Mouse (Mus musculus) lung, postnatal 0 days (tissue): ENCODE results near the gene Kcnc1. TPM values are rescaled to one million over a fixed set of nuclear protein-coding genes. Genes with fewer than 3 reads are reported as not detected.

Source experiments
- ATAC-seq: fragments of 200-750 bp; cut with Nextera tagmentation; 2 replicates; pipeline ENCODE4 v1.8.0; 2017; ENCODE audit warnings: moderate library complexity
- DNase-seq: peaks from one replicate; pipeline ENCODE4 v3.0.0-alpha.2; 2016; ENCODE audit warnings: low spot score
- H3K27ac ChIP-seq: fragments of 300-500 bp; sonication (generic); 2 replicates; pipeline ENCODE4 v1.5.1; 2014; ENCODE audit warnings: antibody characterized with exemption, mild to moderate bottlenecking, low read length, mixed read lengths
- H3K27me3 ChIP-seq: fragments of 300-500 bp; sonication (generic); replicated peaks from 2 replicates; pipeline ENCODE4 v1.6.1; 2014; ENCODE audit warnings: low read length, mixed read lengths; ENCODE audit not compliant: insufficient read depth
- H3K36me3 ChIP-seq: fragments of 300-500 bp; sonication (generic); 2 replicates; pipeline ENCODE4 v1.6.1; 2014; ENCODE audit warnings: low read length, mixed read lengths; ENCODE audit not compliant: insufficient read depth
- H3K4me1 ChIP-seq: fragments of 300-500 bp; sonication (generic); 2 replicates; pipeline ENCODE4 v1.6.1; 2014; ENCODE audit warnings: antibody characterized with exemption, low read depth, low read length, mixed read lengths; ENCODE audit not compliant: insufficient read depth
- H3K4me2 ChIP-seq: fragments of 300-500 bp; sonication (generic); replicated peaks from 2 replicates; pipeline ENCODE4 v1.6.1; 2014; ENCODE audit warnings: low read depth, mild to moderate bottlenecking, low read length, moderate library complexity, mixed read lengths
- H3K4me3 ChIP-seq: fragments of 300-500 bp; sonication (generic); 2 replicates; pipeline ENCODE4 v1.5.1; 2014; ENCODE audit warnings: low read depth, low read length
- H3K9ac ChIP-seq: fragments of 300-500 bp; sonication (generic); replicated peaks from 2 replicates; pipeline ENCODE4 v1.6.1; 2014; ENCODE audit warnings: low read depth, mild to moderate bottlenecking
- H3K9me3 ChIP-seq: fragments of 300-500 bp; sonication (generic); 2 replicates; pipeline ENCODE4 v1.6.1; 2016; ENCODE audit warnings: low read length, mixed read lengths
- CTCF ChIP-seq: IDR thresholded peaks from 2 replicates; pipeline ENCODE4 v1.5.1; 2016; ENCODE audit warnings: antibody characterized with exemption, mild to moderate bottlenecking
- EP300 ChIP-seq: IDR thresholded peaks from 2 replicates; pipeline ENCODE4 v1.6.1; 2016; ENCODE audit warnings: antibody characterized with exemption, mild to moderate bottlenecking, control low read depth
- WGBS: fragments of 180-500 bp; shearing (Covaris S2); extraction: QIAGEN DNeasy Blood & Tissue Kit; methylation state at CpG from one replicate; pipeline ENCODE4 v1.1.7; 2014; 5-methylcytosine and 5-hydroxymethylcytosine counted together
- polyA plus RNA-seq: library from polyadenylated mRNA; unstranded; fragments of >200 nt; fragmentation: Nextera tagmentation; extraction: Ambion mirVana; gene quantifications from 2 replicates; pipeline ENCODE4 v1.2.1, GENCODE M21; 2015

The Kcnc1 gene
- 0.06 and 0.07 TPM in 2 replicates for polyA plus RNA-seq

DNA sequence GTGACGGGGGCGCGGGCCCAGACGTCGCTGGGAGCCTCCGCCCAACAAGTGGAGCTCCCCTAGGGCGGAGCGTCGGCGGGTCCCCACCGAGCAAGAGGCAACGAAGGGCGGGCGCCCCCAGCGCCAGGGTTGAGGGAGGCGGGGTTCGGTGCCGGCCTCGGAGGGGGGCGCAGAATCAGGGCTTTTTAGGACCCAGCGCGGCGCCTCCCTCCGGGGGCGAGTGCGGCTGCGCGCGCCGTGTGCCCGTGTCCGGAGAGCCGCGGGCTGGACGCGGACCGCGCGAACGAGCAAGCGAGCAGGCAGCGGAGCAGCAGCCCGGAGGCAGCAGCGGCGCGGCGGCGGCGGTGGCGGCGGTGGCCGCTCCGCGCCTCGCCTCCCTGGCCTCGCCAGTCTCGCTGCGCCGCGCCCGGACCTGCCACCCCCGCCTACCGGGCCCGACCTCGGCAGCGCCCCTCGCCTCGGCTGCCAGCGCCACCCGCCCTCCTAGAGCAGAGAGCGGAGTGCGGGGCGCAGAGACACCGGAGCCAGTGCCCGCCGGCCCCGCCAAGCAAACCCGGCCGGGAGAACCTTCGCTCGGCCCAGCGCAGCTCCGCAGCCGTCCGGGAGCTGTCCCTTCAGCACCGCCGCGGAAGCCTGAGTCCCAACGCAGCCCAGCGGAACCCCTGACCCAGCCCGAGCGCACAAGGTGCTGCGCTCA is at the start of gene Kcnc1:
Gene Kcnc1 (plus strand): TSS at position 267 of the 697 bp plus-strand sequence.
- Histone ChIP-seq H3K36me3 (no peaks in the 10 kb centered on the region), H3K27ac (no peak within 1 kb of the TSS), H3K27me3 (peaks cover 56% of the 10 kb centered on the region), H3K4me1 (peaks cover 5% of the 10 kb centered on the region; the same call in 1 of the 2 replicates), H3K4me2 (peak within 1 kb of the TSS; percentile 70), H3K9me3 (no peaks in the 10 kb centered on the region), H3K4me3 (peak within 1 kb of the TSS; percentile 28), H3K9ac (no peak within 1 kb of the TSS)
- WGBS, result 1% methylated on average over 43 of the region's 93 CpGs
- TF ChIP-seq EP300, result no peak
- TF ChIP-seq CTCF, result no peak
- ATAC-seq (peak; percentile 90), DNase-seq (peak; percentile 85)

DNA sequence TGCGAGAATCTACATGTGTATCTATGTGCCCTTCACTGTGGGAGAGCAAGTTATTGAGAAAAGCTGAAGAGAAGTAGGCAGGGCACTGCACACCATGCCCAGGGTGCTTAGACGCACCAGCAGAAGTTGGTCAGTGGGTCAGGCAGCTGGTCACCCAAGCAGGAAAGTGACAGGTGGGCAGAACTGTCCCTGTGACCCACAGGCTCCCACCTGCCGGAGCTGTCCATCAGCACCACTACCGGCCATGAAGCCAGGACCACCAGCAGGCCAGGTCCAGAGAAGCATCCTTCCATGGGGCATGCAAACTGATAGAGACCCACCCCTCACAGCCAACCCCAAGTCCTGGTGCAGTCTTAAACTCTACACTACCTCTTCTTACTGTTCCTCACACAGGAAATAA is 48.6 kb upstream of the Kcnc1 start:
- H3K4me3 ChIP-seq, result no peak overlapping the region
- H3K4me2 ChIP-seq, result no peak overlapping the region
- no peak for ATAC-seq
- no peaks in the 10 kb centered on the region for H3K4me1 ChIP-seq
- no peaks in the 10 kb centered on the region for H3K9me3 ChIP-seq
- TF ChIP-seq EP300 (no peak), CTCF (no peak)
- no peak overlapping the region for H3K9ac ChIP-seq
- 46% methylated on average over 4 of the region's 4 CpGs for WGBS
- no peaks in the 10 kb centered on the region for H3K36me3 ChIP-seq
- no peak for DNase-seq
- no peak overlapping the region for H3K27ac ChIP-seq
- H3K27me3 ChIP-seq, result 0 out of 2 replicates have a peak, but pooled peaks cover 12% of the 10 kb centered on the region

DNA sequence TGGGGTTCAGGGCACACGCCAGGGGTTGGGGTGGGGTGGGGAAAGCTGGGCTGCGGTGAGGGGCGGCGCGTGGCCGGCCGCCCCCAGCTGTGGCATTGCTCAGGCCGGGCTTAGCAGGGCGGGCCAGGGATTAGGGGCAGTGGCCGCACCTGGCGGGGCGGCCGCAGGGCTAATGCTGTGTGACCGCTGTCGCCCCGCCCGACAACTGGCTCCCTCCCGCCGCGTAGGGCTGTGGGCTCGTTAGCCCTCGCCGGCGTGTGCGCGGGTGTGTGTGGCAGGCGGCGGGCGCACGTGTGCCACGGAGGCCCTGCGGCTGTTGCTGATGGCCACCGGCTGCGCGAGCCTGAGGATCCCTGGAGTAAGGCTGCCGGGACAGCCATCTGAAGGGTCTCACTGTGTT is 47.5 kb upstream of the Kcnc1 start:
- no peaks in the 10 kb centered on the region for H3K4me1 ChIP-seq
- 0 out of 2 replicates have a peak, but pooled peaks cover 12% of the 10 kb centered on the region for H3K27me3 ChIP-seq
- no peak overlapping the region for H3K9ac ChIP-seq
- no peaks in the 10 kb centered on the region for H3K36me3 ChIP-seq
- no peak overlapping the region for H3K4me2 ChIP-seq
- H3K9me3 ChIP-seq, result no peaks in the 10 kb centered on the region
- no peak overlapping the region for H3K4me3 ChIP-seq
- no peak for TF ChIP-seq EP300
- TF ChIP-seq CTCF, result no peak
- no peak for ATAC-seq
- no peak for DNase-seq
- whole genome bisulfite sequencing, result 1% methylated on average over 34 of the region's 36 CpGs
- H3K27ac ChIP-seq, result no peak overlapping the region

DNA sequence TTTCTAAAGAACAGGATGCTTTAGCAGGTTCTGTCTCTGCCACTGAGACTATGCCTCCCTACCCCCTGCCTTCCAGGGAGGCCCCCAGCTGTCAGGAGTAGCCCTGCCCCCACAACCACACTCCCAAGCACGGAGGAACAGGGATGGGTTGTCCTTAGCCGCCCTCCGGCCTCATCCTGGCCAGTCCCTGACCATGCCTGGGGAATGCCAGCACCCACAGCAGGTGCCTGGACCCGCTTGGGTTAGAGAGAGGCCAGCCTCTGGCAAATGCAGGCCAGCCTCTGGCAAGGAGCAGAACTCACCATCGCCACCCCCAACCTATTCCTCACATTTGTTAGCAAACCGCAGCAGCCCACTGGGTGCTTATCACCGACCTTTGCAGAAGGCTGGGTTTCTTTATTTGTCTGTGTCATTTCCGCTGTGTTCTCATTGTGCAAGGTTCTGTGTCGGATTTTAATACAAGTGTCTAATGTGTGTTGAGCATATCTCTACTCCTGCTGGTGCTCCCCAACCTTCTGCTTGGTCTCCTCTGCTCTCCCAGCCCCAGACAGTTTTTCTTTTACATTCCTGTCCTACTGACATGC is 46.1 kb upstream of the Kcnc1 start:
- WGBS, result 45% methylated on average over 9 of the region's 9 CpGs
- no peaks in the 10 kb centered on the region for H3K4me1 ChIP-seq
- H3K4me3 ChIP-seq, result no peak overlapping the region
- no peak overlapping the region for H3K4me2 ChIP-seq
- H3K27me3 ChIP-seq, result 0 out of 2 replicates have a peak, but pooled peaks cover 12% of the 10 kb centered on the region
- no peak for TF ChIP-seq EP300
- TF ChIP-seq CTCF, result no peak
- no peak overlapping the region for H3K9ac ChIP-seq
- no peak overlapping the region for H3K27ac ChIP-seq
- H3K9me3 ChIP-seq, result no peaks in the 10 kb centered on the region
- no peak for DNase-seq
- ATAC-seq, result no peak
- H3K36me3 ChIP-seq, result no peaks in the 10 kb centered on the region

DNA sequence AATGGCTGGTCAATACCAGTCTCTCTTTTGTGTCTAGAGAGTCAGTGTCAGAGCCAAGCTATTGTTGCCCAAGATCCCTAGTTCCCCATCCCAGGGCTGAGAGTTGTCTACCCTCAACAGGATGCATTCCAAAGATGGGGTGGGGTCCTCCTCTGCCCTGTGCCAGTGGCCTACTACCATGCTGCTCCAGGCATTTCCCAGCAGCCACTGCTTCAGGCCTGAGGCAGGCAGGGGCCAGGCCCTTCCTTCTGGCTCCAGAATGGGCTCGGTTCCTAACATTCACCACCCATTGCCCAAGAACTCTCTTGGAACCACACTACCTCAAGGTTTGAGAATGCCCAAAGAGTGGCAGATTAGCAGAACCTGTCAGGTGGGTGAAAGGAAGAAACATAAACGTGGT is 43.5 kb upstream of the Kcnc1 start:
- H3K4me3 ChIP-seq, result no peak overlapping the region
- no peaks in the 10 kb centered on the region for H3K4me1 ChIP-seq
- H3K36me3 ChIP-seq, result no peaks in the 10 kb centered on the region
- no peak overlapping the region for H3K27ac ChIP-seq
- no peak overlapping the region for H3K9ac ChIP-seq
- no peak overlapping the region for H3K4me2 ChIP-seq
- WGBS, result 63% methylated on average over 2 of the region's 2 CpGs
- ATAC-seq, result no peak
- 0 out of 2 replicates have a peak, but pooled peaks cover 12% of the 10 kb centered on the region for H3K27me3 ChIP-seq
- DNase-seq, result no peak
- H3K9me3 ChIP-seq, result no peaks in the 10 kb centered on the region
- TF ChIP-seq EP300, result no peak
- no peak for TF ChIP-seq CTCF

DNA sequence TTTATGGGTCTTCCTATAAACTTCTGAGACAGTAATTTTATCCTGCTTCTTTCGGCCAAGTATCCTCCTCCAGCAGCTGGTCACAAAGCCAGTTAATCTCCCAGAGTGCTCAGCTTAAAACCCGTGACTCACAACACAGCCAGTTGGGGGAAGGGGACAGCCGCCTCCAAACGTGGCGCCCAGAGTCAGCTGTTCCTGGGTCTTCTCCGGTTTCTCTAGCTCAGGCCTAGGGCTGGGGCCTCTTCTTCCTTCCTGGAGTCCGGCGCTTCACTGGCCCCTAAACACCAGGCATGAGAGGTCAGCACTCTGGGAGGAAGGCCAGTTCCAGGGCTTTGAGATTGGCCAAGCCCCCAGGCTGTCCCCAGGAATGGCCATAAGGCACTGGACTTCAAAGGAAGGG is 43.1 kb upstream of the Kcnc1 start:
- WGBS, result 59% methylated on average over 8 of the region's 8 CpGs
- ATAC-seq (no peak), DNase-seq (no peak)
- Histone ChIP-seq H3K4me3 (no peak overlapping the region), H3K27ac (no peak overlapping the region), H3K9me3 (no peaks in the 10 kb centered on the region), H3K4me2 (no peak overlapping the region), H3K4me1 (no peaks in the 10 kb centered on the region), H3K27me3 (0 out of 2 replicates have a peak, but pooled peaks cover 12% of the 10 kb centered on the region), H3K9ac (no peak overlapping the region), H3K36me3 (no peaks in the 10 kb centered on the region)
- TF ChIP-seq CTCF (no peak), EP300 (no peak)
